Mouse (Mus musculus): Measurements from ENCODE around the gene Hist2h3c2.
"Not testable (repeated sequence)": the region's sequence is repeated elsewhere in the genome, so short reads cannot be mapped to it uniquely, and the experiment has no call there.

Hist2h3c2 gene

DNA sequence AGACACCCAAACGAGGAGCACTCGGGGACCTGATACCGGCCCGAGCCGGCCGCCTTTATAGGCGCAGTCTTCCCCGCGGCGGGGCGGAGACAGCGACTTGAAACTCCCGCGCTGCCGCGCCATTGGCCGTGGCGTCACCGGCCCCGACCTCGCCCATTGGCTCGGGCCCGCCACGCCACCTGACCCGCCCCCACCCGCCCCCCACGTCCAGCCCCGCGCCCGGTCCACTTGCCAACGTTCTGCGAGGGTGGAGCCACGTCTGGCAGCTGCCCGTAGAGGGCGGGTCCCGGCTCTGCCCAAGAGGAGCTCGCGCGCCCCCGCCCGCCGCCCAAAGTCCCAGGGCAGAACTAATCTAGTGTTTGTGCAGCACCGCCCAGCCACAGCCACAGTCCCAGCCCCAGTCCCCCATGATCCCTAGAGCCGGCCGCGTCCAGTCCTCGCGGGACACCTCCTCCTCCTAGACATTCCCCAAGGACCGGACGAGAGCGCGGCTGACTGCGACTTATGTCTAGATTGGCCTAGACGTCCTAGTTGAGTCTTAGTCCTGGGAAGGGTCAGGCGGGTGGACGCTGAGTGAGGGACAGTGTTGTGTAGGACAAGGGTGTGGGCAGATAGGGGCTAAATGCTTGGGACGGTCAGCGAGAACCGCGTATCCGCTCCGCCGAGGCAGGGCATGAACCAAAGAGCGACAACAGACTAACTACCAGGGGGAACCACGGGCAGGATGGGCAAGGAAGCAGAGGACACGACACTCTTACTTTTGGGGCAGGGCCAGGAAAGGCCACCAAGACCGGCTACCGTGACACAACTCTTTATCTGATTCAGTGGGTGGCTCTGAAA, at the start of gene Hist2h3c2:
Gene Hist2h3c2, minus strand, starts transcription at position 174 of the 840 bp plus-strand sequence.
- DNase-seq (ENCODE audit: low spot score in 2 of 2): peak in 1 of 2 experiments; percentile 21

DNA sequence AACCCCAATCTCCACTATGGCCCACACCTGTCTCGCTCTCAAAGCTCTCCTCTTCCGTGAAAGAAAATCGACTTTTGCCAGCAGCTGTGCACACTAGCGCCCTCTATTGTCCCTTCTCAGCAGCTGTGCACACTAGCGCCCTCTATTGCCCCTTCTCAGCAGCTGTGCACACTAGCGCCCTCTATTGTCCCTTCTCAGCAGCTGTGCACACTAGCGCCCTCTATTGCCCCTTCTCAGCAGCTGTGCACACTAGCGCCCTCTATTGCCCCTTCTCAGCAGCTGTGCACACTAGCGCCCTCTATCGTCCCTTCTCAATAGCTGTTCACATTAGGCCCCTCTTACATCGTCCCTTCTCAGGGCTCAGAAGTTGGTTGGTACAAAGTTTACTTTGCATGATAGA, 48.4 kb upstream of the Hist2h3c2 start:
- not testable (repeated sequence) for DNase-seq (ENCODE audit: low spot score in 2 of 2)

DNA sequence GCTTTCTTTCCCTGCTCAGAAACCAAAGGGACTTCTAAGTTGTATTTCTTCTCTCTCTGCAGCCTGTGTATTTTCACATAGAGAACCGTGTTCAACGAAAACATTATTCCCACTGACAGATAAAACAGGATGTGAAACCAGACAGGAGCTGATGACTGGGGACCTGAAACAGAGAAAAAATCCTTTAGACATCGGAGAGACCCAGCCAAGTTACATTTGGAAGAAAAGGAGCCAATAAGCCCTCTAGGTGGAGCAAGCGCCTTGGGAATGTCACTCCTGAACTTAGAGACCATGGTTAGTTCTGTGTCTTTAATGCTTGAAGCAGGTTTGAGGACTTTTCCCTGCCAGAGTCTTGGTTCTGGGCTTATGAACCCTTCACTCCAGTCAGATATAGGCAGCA, 45.5 kb upstream of the Hist2h3c2 start:
- no peak for DNase-seq (ENCODE audit: low spot score in 2 of 2)

DNA sequence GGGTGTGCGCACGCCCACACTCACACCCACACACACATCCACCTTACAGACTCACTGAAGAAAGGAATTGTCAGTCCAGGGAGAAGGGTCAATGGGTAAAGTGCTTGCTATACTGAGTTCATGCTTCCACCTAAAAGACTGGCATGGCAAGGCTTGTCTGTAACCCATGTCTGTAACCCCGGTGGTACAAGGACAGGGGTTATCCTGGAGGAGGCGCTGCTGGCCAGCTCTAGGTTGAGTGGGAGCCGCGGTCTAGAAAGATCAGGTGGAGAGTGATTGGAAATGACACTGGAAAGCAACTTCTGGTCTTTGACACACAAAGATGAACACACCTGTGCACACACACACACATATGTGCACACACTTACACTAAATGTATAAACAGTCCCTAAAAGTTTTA, 41.7 kb upstream of the Hist2h3c2 start:
- DNase-seq (ENCODE audit: low spot score in 2 of 2): no peak

DNA sequence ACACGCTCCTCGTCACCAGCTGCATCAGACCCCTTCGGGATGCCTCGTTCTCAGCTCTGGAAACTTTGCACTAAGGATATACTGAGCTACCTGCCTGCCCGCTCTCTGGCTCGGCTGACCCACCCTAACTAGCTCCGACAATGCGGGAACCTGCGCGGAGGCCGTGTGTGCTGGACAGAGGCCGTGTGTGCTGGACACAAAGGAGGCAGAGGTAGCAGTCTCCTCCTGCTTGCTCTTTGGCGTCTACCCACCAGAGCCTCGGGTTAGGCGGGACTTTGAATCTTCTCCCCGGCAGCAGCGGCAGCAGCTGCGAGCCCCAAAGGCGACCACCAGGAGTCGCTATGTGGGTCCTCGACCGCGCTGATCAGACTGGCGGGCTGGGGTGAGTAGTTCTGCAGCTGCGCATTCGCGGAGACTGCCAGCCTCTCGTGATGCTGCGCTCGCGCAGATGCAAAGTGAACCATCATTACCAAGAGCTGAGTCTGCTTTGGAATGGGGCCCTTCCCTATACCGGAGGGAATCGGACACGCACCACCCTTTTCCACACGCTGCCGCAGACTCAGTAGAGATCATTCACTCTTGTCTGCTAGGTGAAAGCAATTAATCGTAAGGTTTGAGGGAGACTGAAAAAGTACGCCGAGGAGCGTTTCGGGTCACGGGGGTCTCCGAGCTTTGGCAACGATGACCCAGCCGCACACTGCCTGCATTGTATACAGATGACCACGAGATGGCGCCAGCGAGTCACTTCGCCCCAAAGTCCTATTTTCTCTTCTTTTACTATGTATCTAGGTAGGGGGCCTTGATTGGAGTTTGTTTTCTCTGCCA, 39.1 kb upstream of the Hist2h3c2 start:
- peak; percentile 79 to 90 for DNase-seq (ENCODE audit: low spot score in 2 of 2)

DNA sequence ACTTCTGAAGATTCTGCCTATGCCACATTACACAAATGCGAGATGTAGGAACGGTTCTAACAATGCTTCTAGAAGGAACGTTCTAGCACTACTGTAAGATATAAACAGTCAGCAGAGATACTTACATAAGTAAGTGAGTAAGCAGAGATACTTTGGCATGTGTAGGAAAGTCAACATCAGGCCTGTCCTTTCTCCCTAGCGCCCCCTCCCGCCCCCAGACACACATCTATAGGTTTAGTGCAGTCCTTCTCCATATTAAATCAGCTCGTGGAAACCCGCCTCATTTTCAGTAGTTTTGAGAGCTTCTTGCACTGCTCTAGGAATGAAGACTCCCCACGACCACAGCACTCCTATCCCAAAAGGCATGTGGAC, 38.5 kb upstream of the Hist2h3c2 start:
- peak in 1 of 2 experiments; percentile 37 for DNase-seq (ENCODE audit: low spot score in 2 of 2)

DNA sequence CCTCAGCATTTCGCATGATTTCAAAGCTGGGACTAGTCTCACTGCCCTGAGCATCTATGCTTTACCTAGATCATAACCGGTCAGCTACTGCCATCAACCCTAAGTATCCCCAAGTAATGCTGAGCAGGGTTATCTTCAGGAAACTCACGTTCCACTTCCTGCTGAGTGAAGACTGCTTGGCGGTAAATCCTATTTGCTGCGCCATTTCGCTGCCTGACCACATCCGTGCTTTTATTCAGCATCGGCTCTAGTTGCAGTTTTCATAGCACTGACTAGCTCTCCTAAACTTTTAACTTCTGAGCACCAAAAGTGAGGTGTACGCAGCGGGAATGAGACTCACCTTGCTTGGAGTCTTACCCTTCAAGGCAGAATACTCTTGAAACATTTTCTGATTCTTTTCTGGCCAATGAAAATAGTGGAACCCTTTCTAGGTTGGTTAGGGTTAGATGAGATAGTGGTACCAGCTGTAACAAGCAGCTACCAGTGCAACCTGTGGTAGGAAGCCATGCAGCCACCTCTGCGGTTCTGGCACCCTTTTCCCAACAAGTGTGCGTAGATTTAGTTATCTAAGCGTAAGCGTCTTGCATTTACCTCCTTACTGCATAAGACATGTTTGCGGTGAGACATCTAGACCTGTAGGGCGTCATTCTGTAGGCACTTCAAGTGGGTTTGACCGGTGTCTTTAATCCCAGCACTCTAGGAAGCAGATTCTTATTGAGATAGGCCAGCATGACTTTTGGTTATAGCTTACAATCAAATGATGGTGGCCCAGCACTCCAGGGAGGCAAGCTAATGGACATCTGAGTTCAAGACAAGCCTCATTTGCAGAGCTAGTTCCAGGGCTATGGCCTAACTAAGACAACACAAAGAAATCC, 34.9 kb upstream of the Hist2h3c2 start:
- DNase-seq (ENCODE audit: low spot score in 2 of 2): no peak

DNA sequence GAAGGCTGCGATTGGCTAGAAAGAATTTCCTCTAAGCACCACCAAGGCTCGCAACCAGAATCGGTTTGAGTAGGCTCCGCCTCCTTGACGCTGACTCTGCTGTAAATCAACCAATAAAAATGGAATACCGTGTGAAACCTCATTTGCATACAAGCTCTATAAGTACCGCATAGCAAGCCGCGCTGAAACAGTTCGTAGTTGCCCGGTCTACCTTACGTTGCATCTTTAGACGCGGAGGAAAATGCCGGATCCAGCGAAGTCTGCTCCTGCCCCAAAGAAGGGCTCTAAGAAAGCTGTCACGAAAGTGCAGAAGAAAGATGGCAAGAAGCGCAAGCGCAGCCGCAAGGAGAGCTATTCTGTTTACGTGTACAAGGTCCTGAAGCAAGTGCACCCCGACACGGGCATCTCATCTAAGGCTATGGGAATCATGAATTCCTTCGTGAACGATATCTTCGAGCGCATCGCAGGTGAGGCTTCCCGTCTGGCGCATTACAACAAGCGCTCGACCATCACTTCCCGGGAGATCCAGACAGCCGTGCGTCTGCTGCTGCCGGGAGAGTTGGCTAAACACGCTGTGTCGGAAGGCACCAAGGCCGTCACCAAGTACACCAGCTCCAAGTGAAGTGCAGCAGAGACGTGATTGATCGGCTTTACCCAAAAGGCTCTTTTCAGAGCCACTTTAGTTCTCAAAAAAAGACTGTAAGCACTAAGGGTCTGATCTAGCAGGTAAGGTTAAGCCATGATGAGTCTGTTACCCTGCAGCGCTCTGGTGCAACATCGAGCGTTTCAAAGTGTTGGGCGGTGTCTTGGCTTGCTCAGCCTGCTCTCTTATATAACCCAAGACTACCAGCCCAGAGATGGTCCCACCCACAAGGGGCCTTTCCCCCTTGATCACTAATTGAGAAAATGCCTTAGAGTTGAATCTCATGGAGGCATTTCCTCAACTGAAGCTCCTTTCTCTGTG, 30.9 kb upstream of the Hist2h3c2 start, which contains the start of gene Hist2h2bb:
Gene Hist2h2bb, plus strand, starts transcription at position 242 of the 964 bp plus-strand sequence.
- peak; percentile 92 to 95 for DNase-seq (ENCODE audit: low spot score in 2 of 2)

DNA sequence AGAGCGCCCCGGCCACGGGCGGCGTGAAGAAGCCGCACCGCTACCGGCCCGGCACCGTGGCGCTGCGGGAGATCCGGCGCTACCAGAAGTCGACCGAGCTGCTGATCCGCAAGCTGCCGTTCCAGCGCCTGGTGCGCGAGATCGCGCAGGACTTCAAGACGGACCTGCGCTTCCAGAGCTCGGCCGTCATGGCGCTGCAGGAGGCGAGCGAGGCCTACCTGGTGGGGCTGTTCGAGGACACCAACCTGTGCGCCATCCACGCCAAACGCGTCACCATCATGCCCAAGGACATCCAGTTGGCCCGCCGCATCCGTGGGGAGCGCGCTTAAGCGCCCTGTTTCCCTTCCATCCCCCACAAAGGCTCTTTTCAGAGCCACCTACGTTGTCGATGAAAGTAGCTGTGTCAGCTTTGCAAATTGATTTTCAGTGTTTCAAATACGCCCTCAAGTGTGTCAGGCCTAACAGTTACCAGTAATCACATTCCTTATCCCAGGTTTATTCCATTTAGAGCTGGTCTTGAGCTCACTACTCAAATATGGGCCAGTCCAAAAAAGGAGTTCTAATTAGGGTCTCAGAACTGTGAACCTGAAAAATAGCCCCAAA, 29.9 kb upstream of the Hist2h3c2 start:
- DNase-seq (ENCODE audit: low spot score in 2 of 2): not testable (repeated sequence)

DNA sequence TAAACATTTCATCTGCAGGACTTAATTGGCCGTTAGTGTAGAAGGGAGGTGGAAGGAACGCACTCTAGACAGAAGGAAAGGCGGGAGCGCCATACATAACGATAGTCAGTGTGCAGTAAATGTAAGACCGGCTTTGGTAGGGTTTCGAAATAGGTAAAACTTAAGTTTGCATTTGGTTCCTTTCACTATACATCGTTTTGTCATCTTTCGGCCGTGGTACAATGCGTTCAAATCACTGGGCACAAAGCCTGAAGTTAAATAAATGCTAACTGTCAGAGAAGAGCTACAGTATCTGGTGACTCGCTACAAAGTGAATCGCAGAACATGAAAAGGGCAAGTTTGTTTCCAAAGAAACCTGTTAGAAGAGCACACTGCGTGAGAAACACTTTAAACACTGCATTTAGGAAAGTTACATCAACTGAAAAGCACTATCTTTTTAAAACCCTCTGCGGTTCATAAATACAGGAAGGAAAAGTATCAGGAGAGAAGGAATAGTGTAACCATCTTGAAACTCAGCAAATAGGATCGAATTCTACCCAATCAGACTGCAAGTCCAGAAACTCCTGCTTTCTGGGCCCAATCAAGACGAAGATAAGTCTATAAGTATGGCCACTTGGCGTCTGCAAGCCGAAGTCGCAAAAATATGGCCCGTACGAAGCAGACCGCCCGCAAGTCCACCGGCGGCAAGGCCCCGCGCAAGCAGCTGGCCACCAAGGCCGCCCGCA, 29.3 kb upstream of the Hist2h3c2 start, which contains the start of gene Hist2h3b:
Gene Hist2h3b, plus strand, starts transcription at position 604 of the 725 bp plus-strand sequence.
- DNase-seq (ENCODE audit: low spot score in 2 of 2): peak; percentile 70 to 72

DNA sequence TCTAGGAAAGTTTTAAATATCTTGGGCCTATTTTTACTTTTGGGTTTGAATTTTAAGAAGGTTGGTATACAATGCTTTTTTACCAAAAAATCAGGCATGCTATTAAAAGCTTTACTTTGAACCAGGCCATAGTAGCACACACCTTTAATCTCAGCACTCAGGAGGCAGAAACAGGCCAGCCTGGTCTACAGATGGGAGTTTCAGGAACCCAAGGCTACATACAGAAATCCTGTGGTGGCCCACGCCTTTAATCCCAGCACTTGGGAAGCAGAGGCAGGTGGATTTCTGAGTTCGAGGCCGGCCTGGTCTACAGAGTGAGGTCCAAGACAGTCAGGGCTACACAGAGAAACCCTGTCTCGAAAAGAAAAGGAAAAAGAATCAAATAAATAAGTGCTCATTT, 28.6 kb upstream of the Hist2h3c2 start:
- no peak for DNase-seq (ENCODE audit: low spot score in 2 of 2)

DNA sequence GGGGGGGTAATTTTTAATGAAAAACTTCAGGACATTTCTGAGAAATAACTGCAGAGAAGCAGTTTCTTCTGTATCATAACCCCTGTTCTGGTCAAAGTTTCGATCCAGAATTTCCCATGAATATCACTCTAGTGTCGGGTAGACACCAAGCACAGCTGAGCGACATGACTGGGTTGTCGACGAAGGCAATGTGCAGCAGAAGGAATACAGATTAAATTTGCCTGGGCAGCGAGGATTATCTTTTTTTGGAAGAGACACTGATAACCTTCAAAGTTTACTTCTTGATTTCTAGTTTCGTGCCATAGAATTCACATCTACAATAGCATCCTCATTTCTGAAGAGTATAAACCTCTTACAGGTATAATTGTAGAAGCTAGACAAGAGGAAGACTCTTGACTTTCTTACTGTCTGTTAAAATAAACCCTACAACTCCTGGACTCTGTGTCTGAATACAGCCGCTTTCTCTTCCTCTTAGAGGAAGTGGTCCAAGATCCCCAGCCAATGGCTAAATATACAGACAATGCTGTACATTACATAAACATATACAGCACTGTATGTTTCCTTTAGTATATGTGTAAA, 27.3 kb upstream of the Hist2h3c2 start:
- DNase-seq (ENCODE audit: low spot score in 2 of 2): no peak

DNA sequence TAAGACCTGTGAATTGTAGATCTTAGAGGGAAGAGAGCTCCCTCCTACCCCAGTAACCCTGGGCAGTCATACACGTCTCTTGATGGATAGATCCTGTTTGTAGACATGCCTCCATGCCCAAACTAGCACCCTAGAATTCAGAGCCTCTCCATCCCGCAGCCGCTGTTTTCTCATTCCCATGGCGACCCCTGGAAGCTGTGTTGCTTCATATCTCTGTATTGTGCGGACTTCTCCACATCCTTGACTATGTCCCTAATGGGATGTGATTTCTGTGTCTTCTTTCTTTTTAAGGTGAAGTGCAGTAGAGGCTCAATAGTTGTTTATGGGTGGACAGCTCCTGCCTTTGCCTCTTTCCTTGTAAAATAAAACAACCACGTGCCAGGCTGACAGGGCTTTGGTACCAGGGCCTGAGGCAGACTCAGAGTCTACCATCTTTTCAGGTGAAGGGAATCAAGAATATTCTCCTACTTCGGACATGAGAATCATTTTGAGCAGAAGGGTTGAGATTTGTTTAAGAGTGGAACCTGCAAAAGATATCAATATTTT, 25.6 kb upstream of the Hist2h3c2 start:
- DNase-seq (ENCODE audit: low spot score in 2 of 2): no peak

DNA sequence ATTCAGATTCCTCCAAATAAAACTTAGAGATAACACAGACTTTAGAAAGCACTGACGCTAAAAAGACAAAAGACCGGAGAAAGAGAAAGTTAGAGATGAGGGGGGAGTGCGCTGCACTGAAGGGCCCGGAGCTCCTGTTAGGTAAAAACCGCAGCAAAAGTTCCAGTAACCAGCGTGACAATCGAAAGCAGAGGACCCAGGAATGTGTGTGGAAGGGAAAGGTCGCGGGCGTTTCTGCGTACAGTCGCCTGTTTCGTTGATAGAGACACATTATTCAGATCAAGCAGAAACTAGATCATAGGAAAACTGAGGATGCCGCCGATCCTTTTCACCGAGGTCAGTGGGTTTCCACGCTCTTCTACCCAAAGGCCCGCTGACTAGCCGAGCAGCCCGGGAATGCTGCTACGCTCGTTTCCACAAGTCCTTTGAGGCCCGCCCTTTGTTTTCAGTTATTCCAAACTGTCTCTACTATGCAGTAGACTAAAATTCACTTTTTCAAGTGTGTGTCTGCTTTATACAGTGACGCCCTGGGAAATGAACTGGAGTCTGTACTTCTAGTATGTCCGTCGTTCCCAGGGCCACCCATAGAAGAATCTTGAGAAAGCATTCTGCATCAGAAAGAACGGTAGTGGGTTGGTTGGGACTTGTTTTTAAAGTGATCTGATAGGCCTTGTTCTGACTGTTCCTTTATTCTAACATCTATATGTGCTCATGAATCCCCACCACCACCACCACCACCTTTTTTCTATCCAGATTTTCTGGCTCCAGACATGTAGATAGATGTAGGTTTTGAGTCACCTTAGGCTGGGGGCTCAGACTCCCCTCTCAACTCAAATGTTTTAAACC, 24.9 kb upstream of the Hist2h3c2 start:
- no peak for DNase-seq (ENCODE audit: low spot score in 2 of 2)

DNA sequence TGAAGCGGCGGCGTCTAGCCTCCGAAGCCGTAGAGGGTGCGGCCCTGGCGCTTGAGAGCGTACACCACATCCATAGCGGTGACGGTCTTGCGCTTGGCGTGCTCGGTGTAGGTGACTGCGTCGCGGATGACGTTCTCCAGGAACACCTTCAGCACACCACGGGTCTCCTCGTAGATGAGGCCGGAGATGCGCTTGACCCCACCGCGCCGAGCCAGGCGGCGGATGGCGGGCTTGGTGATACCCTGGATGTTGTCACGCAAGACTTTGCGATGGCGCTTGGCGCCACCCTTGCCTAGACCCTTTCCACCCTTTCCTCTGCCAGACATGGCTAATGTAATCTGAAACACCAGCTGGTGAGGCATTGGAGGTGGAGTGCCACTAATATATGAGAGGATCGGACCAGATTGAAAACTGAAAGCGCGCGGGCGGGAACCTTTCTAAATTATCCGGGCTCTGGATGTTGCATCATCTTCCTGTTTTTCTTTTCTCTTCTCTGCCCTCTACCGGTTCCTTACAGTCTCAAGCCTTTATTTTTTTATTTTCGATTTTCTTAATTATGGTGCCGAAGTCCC, 24.1 kb upstream of the Hist2h3c2 start, which contains the start of gene Hist2h4:
Gene Hist2h4, minus strand, starts transcription at position 333 of the 572 bp plus-strand sequence.
- DNase-seq (ENCODE audit: low spot score in 2 of 2): peak; percentile 98 to 99

DNA sequence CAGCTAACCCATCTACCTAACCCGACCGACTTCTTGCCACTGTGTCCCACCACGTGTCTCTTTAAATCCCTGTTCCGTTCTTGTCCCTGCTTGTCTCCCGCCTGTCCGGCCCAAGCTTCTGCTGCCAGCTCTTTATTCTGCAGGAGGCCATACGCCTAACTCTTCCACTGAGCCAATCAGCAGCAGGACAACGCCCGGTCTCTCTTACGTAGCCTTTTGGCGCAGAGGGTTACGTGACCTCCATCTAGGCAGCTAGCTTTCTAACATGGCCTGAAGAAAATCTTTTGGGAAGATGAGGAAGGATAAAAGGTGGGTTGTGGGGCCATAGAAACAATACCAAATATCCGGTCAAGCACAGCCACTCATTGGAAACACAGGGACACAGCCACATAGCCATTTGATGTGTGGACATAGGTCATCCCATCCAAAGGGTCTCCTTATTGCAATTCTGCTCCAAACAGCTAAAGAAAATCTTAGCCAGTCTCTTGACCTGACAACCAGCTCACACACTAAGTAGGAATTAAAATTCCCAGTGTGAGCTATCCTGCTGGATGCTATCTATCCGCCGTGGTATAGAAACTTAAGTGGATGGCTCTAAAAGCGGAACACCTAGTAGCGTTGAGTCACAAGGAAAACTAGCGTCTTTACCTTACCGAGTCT, 23.4 kb upstream of the Hist2h3c2 start:
- DNase-seq (ENCODE audit: low spot score in 2 of 2): peak; percentile 64 to 70

DNA sequence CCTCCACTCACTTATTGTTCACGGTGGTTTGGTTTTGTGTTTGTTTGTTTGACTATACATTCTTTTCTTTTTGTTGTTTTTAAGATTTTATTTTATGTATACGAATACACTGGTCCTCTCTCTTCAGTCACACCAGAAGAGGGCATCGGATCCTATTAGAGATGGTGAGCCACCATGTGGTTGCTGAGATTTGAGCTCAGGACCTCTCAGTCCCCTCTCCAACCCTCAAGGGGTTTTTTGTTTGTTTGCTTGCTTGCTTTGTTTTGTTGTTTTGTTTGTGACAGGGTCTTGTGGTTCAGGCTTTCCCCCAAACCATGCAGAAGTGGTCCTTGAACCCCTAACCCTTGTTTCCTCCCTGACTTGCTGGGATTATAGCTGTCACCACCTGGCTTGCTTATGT, 22.7 kb upstream of the Hist2h3c2 start:
- no peak for DNase-seq (ENCODE audit: low spot score in 2 of 2)

Measured in frontal cortex, postnatal 25 days (tissue).